Mouse (Mus musculus) liver, embryonic 13.5 days (tissue): ENCODE results near the gene Olig1. TPM values are rescaled to one million over a fixed set of nuclear protein-coding genes. Genes with fewer than 3 reads are reported as not detected.

Experiments
- polyA plus RNA-seq: library from polyadenylated mRNA; unstranded; fragments of >200 nt; fragmentation: Nextera tagmentation; extraction: Ambion mirVana; gene quantifications from 2 replicates; pipeline ENCODE4 v1.2.1, GENCODE M21; 2015

The Olig1 gene
- polyA plus RNA-seq, 1 experiment from 2014 or later = 0.13 TPM

Other genes starting within 250 kb of the Olig1 start
- 15.8 and 19.0 TPM in 2 replicates for gene Paxbp1, start 225.2 kb upstream of the Olig1 start, polyA plus RNA-seq
- gene 4932438H23Rik, start 174.7 kb upstream of the Olig1 start, polyA plus RNA-seq = not detected in 2 replicates
- gene Olig2, start 44.3 kb upstream of the Olig1 start, polyA plus RNA-seq = not detected in 2 replicates
- 67.4 and 74.0 TPM in 2 replicates for gene Ifnar2, start 103.0 kb downstream of the Olig1 start, polyA plus RNA-seq
- gene Gm21970, start 121.9 kb downstream of the Olig1 start, polyA plus RNA-seq = not detected in 2 replicates
- gene Il10rb, start 136.4 kb downstream of the Olig1 start, polyA plus RNA-seq = 25.0 and 28.1 TPM in 2 replicates
- 18.0 and 19.1 TPM in 2 replicates for gene Ifnar1, start 215.5 kb downstream of the Olig1 start, polyA plus RNA-seq